Mouse (Mus musculus) intestine, postnatal 0 days (tissue): ENCODE measurements around the gene Emp1. TPM values are rescaled to one million over a fixed set of nuclear protein-coding genes. Genes with fewer than 3 reads are reported as not detected.

Experiments used
- ATAC-seq: fragments of 200-750 bp; cut with Nextera tagmentation; 2 replicates; pipeline ENCODE4 v1.8.0; 2017; ENCODE audit warnings: mild to moderate bottlenecking, moderate TSS enrichment, moderate library complexity
- H3K27ac ChIP-seq: fragments of 300-500 bp; sonication (generic); 2 replicates; pipeline ENCODE4 v1.5.1; 2014; ENCODE audit warnings: mild to moderate bottlenecking, low read depth, low read length, moderate library complexity
- H3K27me3 ChIP-seq: fragments of 300-500 bp; sonication (generic); replicated peaks from 2 replicates; pipeline ENCODE4 v1.6.1; 2014; ENCODE audit warnings: low read length, mixed read lengths; ENCODE audit not compliant: control insufficient read depth, insufficient read depth
- H3K36me3 ChIP-seq: fragments of 300-500 bp; sonication (generic); 2 replicates; pipeline ENCODE4 v1.6.1; 2014; ENCODE audit warnings: mild to moderate bottlenecking, moderate library complexity; ENCODE audit not compliant: control insufficient read depth, insufficient read depth
- H3K4me1 ChIP-seq: fragments of 300-500 bp; sonication (generic); replicated peaks from 2 replicates; pipeline ENCODE4 v1.6.1; 2014; ENCODE audit warnings: antibody characterized with exemption, low read length, mixed read lengths; ENCODE audit not compliant: control insufficient read depth, insufficient read depth
- H3K4me2 ChIP-seq: fragments of 300-500 bp; sonication (generic); replicated peaks from 2 replicates; pipeline ENCODE4 v1.6.1; 2014; ENCODE audit warnings: low read depth, mild to moderate bottlenecking, moderate library complexity
- H3K4me3 ChIP-seq: fragments of 300-500 bp; sonication (generic); 2 replicates; pipeline ENCODE4 v1.5.1; 2014; ENCODE audit warnings: low read depth, low read length
- H3K9ac ChIP-seq: fragments of 300-500 bp; sonication (generic); 2 replicates; pipeline ENCODE4 v1.6.1; 2014; ENCODE audit warnings: mild to moderate bottlenecking, low read depth, low read length
- H3K9me3 ChIP-seq: fragments of 300-500 bp; sonication (generic); 2 replicates; pipeline ENCODE4 v1.6.1; 2016; ENCODE audit warnings: mixed run types; ENCODE audit not compliant: control insufficient read depth
- CTCF ChIP-seq: sonication (generic); IDR thresholded peaks from 2 replicates; pipeline ENCODE4 v1.5.1; 2016; ENCODE audit warnings: low read depth, mild to moderate bottlenecking, control low read depth, antibody characterized with exemption, moderate library complexity
- WGBS: fragments of 180-500 bp; shearing (Covaris S2); extraction: QIAGEN DNeasy Blood & Tissue Kit; methylation state at CpG from one replicate; pipeline ENCODE4 v1.1.7; 2014; 5-methylcytosine and 5-hydroxymethylcytosine counted together
- polyA plus RNA-seq: library from polyadenylated mRNA; unstranded; fragments of >200 nt; fragmentation: Nextera tagmentation; extraction: Ambion mirVana; gene quantifications from 2 replicates; pipeline ENCODE4 v1.2.1, GENCODE M21; 2015

Gene Emp1
- polyA plus RNA-seq, 1 experiment from 2014 or later, result 42.8 TPM

DNA sequence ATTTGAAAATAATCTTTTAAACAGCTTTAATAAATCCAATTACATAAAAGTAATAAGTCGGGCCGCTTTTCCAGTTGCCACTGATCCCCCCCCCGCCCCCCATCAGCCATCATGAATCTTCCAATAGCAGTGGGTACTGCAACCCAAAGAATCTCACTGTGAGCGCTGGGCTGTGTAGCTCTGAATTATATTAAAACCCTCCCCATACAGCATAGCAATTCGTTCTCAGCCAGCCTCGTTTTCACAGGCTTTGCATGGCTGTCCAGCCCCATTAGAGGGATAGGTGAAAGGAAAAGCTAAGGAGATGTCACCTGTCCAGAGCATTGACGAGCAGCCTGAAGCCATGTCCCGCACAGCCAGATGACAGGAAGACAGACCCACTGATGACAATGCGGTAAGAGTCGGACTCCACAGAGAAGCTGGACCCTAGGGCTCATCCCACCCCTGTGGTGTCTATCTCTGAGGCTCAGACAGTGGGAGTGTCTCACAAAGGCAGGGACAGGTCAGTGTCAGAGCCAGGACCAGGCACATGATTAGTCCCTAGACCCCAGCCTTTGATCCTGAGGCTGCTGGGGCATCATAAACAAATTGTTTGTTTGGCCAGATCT, 49.5 kb downstream of the Emp1 start:
- Histone ChIP-seq H3K9ac (no peak overlapping the region), H3K36me3 (no peaks in the 10 kb centered on the region), H3K9me3 (no peaks in the 10 kb centered on the region), H3K27me3 (no peaks in the 10 kb centered on the region), H3K4me2 (no peak overlapping the region), H3K4me3 (no peak overlapping the region), H3K27ac (no peak overlapping the region), H3K4me1 (no peaks in the 10 kb centered on the region)
- TF ChIP-seq CTCF, result no peak
- WGBS, result 90% methylated on average over 10 of the region's 10 CpGs
- ATAC-seq, result no peak

DNA sequence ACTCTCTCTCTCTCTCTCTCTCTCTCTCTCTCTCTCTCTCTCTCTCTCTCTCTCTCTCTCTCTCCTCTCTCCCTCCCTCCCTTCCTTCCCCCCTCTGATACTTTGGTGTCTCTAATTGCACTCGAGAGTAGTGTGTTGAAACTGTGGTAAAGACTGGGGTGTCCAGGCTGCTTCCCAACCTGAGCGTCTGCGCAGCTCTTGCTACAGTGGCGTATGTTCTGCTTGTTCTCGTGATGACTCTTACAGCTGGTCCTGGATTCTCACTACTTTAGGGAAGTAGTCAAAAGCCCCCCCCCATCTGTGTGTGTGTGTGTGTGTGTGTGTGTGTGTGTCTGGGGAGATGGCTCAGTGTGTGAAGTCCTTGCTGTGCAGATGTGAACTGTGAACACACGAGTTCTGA, 50.3 kb downstream of the Emp1 start:
- Histone ChIP-seq H3K4me1 (no peaks in the 10 kb centered on the region), H3K36me3 (no peaks in the 10 kb centered on the region)
- TF ChIP-seq CTCF, result no peak

DNA sequence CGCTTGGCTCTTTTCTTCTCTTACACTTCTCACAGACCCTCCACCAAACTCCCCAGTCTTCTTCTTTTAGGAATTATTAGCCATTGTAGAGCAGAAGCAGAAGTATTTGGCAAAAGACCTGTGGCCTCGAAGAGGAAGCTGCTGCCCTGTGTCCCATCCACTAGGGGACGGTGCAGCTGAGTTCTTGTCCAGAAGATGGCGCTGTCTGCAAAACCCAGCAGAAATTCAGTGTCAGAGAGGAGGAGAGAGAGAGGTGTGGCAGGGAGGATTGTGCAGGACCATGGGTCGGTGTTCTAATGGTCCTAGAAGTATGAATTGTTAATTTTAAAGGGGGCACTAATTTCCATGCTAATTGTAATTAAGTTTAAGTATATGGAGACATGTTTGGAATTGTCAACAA, 55.1 kb downstream of the Emp1 start:
- TF ChIP-seq CTCF, result peak; percentile 86
- no peaks in the 10 kb centered on the region for H3K36me3 ChIP-seq
- ATAC-seq, result 0 out of 2 replicates have a peak, but pooled peaks have one; percentile 25
- no peak overlapping the region for H3K4me3 ChIP-seq
- WGBS, result 29% methylated on average over 5 of the region's 5 CpGs
- no peak overlapping the region for H3K4me2 ChIP-seq
- H3K9ac ChIP-seq, result no peak overlapping the region
- no peaks in the 10 kb centered on the region for H3K27me3 ChIP-seq
- no peak overlapping the region for H3K27ac ChIP-seq
- H3K9me3 ChIP-seq, result no peaks in the 10 kb centered on the region
- no peaks in the 10 kb centered on the region for H3K4me1 ChIP-seq

More for the DNA sequence above, 50.3 kb downstream of the Emp1 start:
- H3K9ac ChIP-seq, result no peak overlapping the region
- no peak overlapping the region for H3K27ac ChIP-seq
- H3K27me3 ChIP-seq, result no peaks in the 10 kb centered on the region
- WGBS, result 66% methylated on average over 6 of the region's 6 CpGs
- no peak overlapping the region for H3K4me2 ChIP-seq
- no peak overlapping the region for H3K4me3 ChIP-seq
- ATAC-seq, result no peak
- no peaks in the 10 kb centered on the region for H3K9me3 ChIP-seq

DNA sequence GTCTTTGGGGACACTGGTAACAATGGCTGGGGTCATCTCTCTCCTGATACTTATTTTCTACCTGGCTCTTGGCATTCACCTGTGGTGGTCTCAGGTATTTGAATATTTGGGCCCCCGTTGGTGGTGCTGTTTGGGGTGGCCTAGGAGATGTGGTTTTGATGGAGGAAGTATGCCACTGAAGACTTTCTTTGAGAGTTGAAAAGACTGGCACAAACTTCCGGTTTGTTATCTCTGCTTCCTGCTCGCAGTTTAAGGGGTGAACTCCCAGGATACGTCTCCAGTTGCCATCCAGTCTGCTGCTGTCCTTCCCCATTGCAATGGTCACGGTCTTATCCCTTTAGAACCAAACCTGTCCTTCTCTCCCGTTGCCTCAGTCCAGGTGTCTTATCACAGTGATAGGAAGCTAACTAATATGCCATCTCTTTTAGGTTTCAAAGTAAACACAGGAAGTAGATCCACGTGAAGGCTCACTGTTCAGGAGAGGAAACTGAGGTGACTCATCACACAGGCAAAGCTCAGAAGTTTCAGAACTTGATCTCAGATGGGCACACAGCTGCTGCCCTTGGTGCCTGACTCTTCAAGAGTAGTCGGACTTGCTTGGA, 56.0 kb downstream of the Emp1 start:
- H3K27me3 ChIP-seq, result no peaks in the 10 kb centered on the region
- TF ChIP-seq CTCF, result no peak
- no peak overlapping the region for H3K4me3 ChIP-seq
- WGBS, result 59% methylated on average over 8 of the region's 8 CpGs
- H3K36me3 ChIP-seq, result no peaks in the 10 kb centered on the region
- H3K4me1 ChIP-seq, result no peaks in the 10 kb centered on the region
- H3K27ac ChIP-seq, result no peak overlapping the region
- no peak overlapping the region for H3K4me2 ChIP-seq
- no peak for ATAC-seq
- H3K9me3 ChIP-seq, result no peaks in the 10 kb centered on the region
- no peak overlapping the region for H3K9ac ChIP-seq

DNA sequence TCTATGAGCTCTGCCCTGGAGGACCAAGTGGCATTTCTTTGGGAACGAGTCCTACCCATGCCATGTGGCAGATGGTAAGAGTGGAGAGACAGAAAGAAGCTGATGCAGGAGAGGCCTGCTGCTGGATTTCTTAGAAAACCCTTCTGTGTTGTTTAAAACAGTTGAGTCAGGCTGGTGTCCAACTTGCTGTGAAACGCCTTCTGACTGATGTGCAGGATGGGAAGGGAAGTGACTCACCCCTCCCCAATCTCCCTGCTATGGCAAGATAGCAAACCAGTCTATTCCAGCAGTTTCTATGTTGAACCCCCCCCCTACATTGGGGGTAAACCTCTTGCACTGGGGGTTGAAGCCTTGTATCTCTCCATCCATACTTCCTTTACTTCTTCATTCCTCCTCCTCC, 65.9 kb downstream of the Emp1 start:
- 58% methylated on average over 2 of the region's 2 CpGs for WGBS
- no peak for TF ChIP-seq CTCF
- Histone ChIP-seq H3K4me2 (no peak overlapping the region), H3K27ac (no peak overlapping the region), H3K4me1 (no peaks in the 10 kb centered on the region), H3K4me3 (no peak overlapping the region), H3K36me3 (no peaks in the 10 kb centered on the region), H3K9ac (no peak overlapping the region), H3K9me3 (no peaks in the 10 kb centered on the region), H3K27me3 (no peaks in the 10 kb centered on the region)
- no peak for ATAC-seq

DNA sequence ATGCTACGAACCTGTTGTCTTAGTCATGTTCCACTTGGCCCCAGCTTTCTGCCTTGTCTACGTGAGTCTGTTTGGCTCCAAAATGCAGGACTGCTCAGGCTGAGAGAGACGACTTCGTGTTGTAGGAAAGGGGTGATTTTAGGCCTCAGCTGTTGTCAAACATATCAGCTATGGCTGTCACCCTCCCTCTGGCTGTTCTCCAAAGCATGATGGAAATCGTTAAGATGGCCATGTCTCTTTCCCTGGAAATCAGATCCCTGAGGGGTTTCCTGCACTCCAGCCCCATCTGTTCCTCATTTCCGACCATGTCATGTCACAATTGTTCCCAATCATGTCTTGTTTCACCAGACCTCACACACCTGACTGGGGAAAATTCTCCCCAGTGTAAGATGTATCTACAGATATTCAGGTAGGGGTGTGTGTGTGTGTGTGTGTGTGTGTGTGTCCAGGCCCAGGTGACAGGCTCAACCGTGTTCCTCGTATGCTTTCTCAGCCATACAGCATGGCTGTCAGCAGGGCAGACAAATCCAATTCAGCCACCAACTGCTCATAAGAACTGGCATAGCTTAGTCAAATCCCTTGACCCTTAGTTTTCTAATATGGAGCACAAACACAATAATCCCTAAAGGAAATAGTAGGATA, 67.0 kb downstream of the Emp1 start:
- no peaks in the 10 kb centered on the region for H3K9me3 ChIP-seq
- no peaks in the 10 kb centered on the region for H3K4me1 ChIP-seq
- no peak overlapping the region for H3K27ac ChIP-seq
- WGBS, result 73% methylated on average over 8 of the region's 8 CpGs
- ATAC-seq, result no peak
- no peak overlapping the region for H3K4me3 ChIP-seq
- H3K4me2 ChIP-seq, result no peak overlapping the region
- TF ChIP-seq CTCF, result no peak
- H3K9ac ChIP-seq, result no peak overlapping the region
- H3K27me3 ChIP-seq, result no peaks in the 10 kb centered on the region
- no peaks in the 10 kb centered on the region for H3K36me3 ChIP-seq
